Mouse (Mus musculus) liver, postnatal 0 days (tissue): ENCODE data around the gene Slc27a1.

Source experiments
- CTCF ChIP-seq: sonication (generic); IDR thresholded peaks from 2 replicates; pipeline ENCODE4 v1.5.1; 2016; ENCODE audit warnings: antibody characterized with exemption, low read depth
- EP300 ChIP-seq: IDR thresholded peaks from 2 replicates; pipeline ENCODE4 v1.6.1; 2016; ENCODE audit warnings: antibody characterized with exemption, low read depth, mild to moderate bottlenecking

GRCm38 (mm10) chr8:71558071-71558957 lies 10.4 kb upstream of the Slc27a1 start, which contains the start of gene Tmem221:
- TF ChIP-seq CTCF = peak; percentile 33; the same call in 1 of the 2 replicates
- no peak for TF ChIP-seq EP300
